Mouse (Mus musculus) lung, embryonic 14.5 days (tissue): ENCODE results near the gene Nr1d1. TPM values are rescaled to one million over a fixed set of nuclear protein-coding genes. Genes with fewer than 3 reads are reported as not detected.

Source experiments
- ATAC-seq: fragments of 200-750 bp; cut with Nextera tagmentation; 2 replicates; pipeline ENCODE4 v1.8.0; 2017; ENCODE audit warnings: mild to moderate bottlenecking, moderate TSS enrichment, moderate library complexity; ENCODE audit not compliant: insufficient read depth
- DNase-seq: peaks from one replicate; pipeline ENCODE4 v3.0.0-alpha.2; 2015
- H3K27ac ChIP-seq: fragments of 300-500 bp; sonication (generic); 2 replicates; pipeline ENCODE4 v1.5.1; 2014; ENCODE audit warnings: low read depth, mild to moderate bottlenecking, moderate library complexity
- H3K27me3 ChIP-seq: fragments of 300-500 bp; sonication (generic); 2 replicates; pipeline ENCODE4 v1.6.1; 2014; ENCODE audit warnings: low read length, control low read depth; ENCODE audit not compliant: insufficient read depth
- H3K36me3 ChIP-seq: fragments of 300-500 bp; sonication (generic); 2 replicates; pipeline ENCODE4 v1.6.1; 2014; ENCODE audit warnings: control low read depth; ENCODE audit not compliant: insufficient read depth
- H3K4me1 ChIP-seq: fragments of 300-500 bp; sonication (generic); 2 replicates; pipeline ENCODE4 v1.6.1; 2014; ENCODE audit warnings: antibody characterized with exemption, control low read depth; ENCODE audit not compliant: insufficient read depth
- H3K4me2 ChIP-seq: fragments of 300-500 bp; sonication (generic); 2 replicates; pipeline ENCODE4 v1.6.1; 2014; ENCODE audit warnings: mild to moderate bottlenecking
- H3K4me3 ChIP-seq: fragments of 300-500 bp; sonication (generic); 2 replicates; pipeline ENCODE4 v1.5.1; 2014; ENCODE audit warnings: low read depth, low read length
- H3K9ac ChIP-seq: fragments of 300-500 bp; sonication (generic); 2 replicates; pipeline ENCODE4 v1.6.1; 2014
- H3K9me3 ChIP-seq: fragments of 300-500 bp; sonication (generic); 2 replicates; pipeline ENCODE4 v1.6.1; 2016; ENCODE audit warnings: low read depth, low read length, control low read depth
- CTCF ChIP-seq: IDR thresholded peaks from 2 replicates; pipeline ENCODE4 v1.5.1; 2016; ENCODE audit warnings: antibody characterized with exemption, low read depth
- WGBS: fragments of 180-500 bp; shearing (Covaris S2); extraction: QIAGEN DNeasy Blood & Tissue Kit; methylation state at CpG from one replicate; pipeline ENCODE4 v1.1.7; 2014; 5-methylcytosine and 5-hydroxymethylcytosine counted together
- polyA plus RNA-seq: library from polyadenylated mRNA; unstranded; fragments of >200 nt; fragmentation: Nextera tagmentation; extraction: Ambion mirVana; gene quantifications from 2 replicates; pipeline ENCODE4 v1.2.1, GENCODE M21; 2014

Nr1d1 gene
- polyA plus RNA-seq, 1 experiment from 2014 or later: 1.4 TPM

GRCm38 (mm10) chr11:98769007-98769954 is 5.9 kb downstream of the Nr1d1 start:
- no peak for ATAC-seq

GRCm38 (mm10) chr11:98768127-98769006 is 6.8 kb downstream of the Nr1d1 start:
- Histone ChIP-seq H3K9me3 (no peaks in the 10 kb centered on the region), H3K4me2 (peak overlapping the region; percentile 59), H3K4me1 (peaks cover 52% of the 10 kb centered on the region), H3K4me3 (peak overlapping the region; percentile 29), H3K27me3 (no peaks in the 10 kb centered on the region), H3K9ac (peak overlapping the region; percentile 44), H3K36me3 (peaks cover 44% of the 10 kb centered on the region), H3K27ac (peak overlapping the region; percentile 87)
- DNase-seq (peak; percentile 64), ATAC-seq (peak; percentile 28; the same call in 1 of the 2 replicates)
- 12% methylated on average over 39 of the region's 39 CpGs for WGBS
- TF ChIP-seq CTCF: no peak

More at GRCm38 (mm10) chr11:98769007-98769954, 5.9 kb downstream of the Nr1d1 start:
- H3K27me3 ChIP-seq: no peaks in the 10 kb centered on the region
- 77% methylated on average over 25 of the region's 25 CpGs for WGBS
- no peak for TF ChIP-seq CTCF
- no peaks in the 10 kb centered on the region for H3K9me3 ChIP-seq
- peak overlapping the region; percentile 29; the same call in 1 of the 2 replicates for H3K4me3 ChIP-seq
- H3K9ac ChIP-seq: no peak overlapping the region
- peaks cover 57% of the 10 kb centered on the region for H3K4me1 ChIP-seq
- H3K4me2 ChIP-seq: peak overlapping the region; percentile 59
- peak overlapping the region; percentile 87 for H3K27ac ChIP-seq
- peaks cover 35% of the 10 kb centered on the region for H3K36me3 ChIP-seq
- no peak for DNase-seq

GRCm38 (mm10) chr11:98767713-98768112 is 7.4 kb downstream of the Nr1d1 start:
- H3K27ac ChIP-seq: peak overlapping the region; percentile 87

GRCm38 (mm10) chr11:98767276-98767675 is 7.9 kb downstream of the Nr1d1 start:
- Histone ChIP-seq H3K9me3 (no peaks in the 10 kb centered on the region), H3K4me2 (peak overlapping the region; percentile 59), H3K9ac (no peak overlapping the region), H3K4me3 (no peak overlapping the region), H3K27ac (peak overlapping the region; percentile 10; the same call in 1 of the 2 replicates), H3K36me3 (peaks cover 54% of the 10 kb centered on the region), H3K4me1 (peaks cover 42% of the 10 kb centered on the region), H3K27me3 (no peaks in the 10 kb centered on the region)
- TF ChIP-seq CTCF: no peak
- DNase-seq (peak; percentile 60), ATAC-seq (peak; percentile 36)
- 10% methylated on average over 9 of the region's 9 CpGs for WGBS

More at GRCm38 (mm10) chr11:98767713-98768112, 7.4 kb downstream of the Nr1d1 start:
- Histone ChIP-seq H3K4me3 (peak overlapping the region; percentile 29), H3K9me3 (no peaks in the 10 kb centered on the region), H3K36me3 (peaks cover 50% of the 10 kb centered on the region), H3K4me1 (peaks cover 46% of the 10 kb centered on the region), H3K27me3 (no peaks in the 10 kb centered on the region), H3K9ac (peak overlapping the region; percentile 44), H3K4me2 (peak overlapping the region; percentile 59)
- ATAC-seq (no peak), DNase-seq (peak; percentile 41)
- TF ChIP-seq CTCF: no peak
- 16% methylated on average over 4 of the region's 4 CpGs for WGBS

GRCm38 (mm10) chr11:98766816-98767215 is 8.3 kb downstream of the Nr1d1 start:
- Histone ChIP-seq H3K4me3 (no peak overlapping the region), H3K27ac (peak overlapping the region; percentile 10; the same call in 1 of the 2 replicates), H3K9me3 (no peaks in the 10 kb centered on the region), H3K36me3 (peaks cover 56% of the 10 kb centered on the region), H3K9ac (no peak overlapping the region), H3K4me2 (peak overlapping the region; percentile 59), H3K4me1 (peaks cover 38% of the 10 kb centered on the region), H3K27me3 (no peaks in the 10 kb centered on the region)
- TF ChIP-seq CTCF: no peak
- no peak for DNase-seq
- 0 out of 2 replicates have a peak, but pooled peaks have one; percentile 1 for ATAC-seq
- 45% methylated on average over 4 of the region's 5 CpGs for WGBS

- TF ChIP-seq CTCF: no peak
- H3K27ac ChIP-seq: 0 out of 2 replicates have a peak overlapping the region, but pooled peaks have one; percentile 75
- peaks cover 60% of the 10 kb centered on the region for H3K36me3 ChIP-seq
- peaks cover 37% of the 10 kb centered on the region for H3K4me1 ChIP-seq
- DNase-seq: no peak
- H3K9me3 ChIP-seq: no peaks in the 10 kb centered on the region
- H3K4me3 ChIP-seq: no peak overlapping the region
- no peak overlapping the region; the same call in 1 of the 2 replicates for H3K4me2 ChIP-seq
- 35% methylated on average over 2 of the region's 2 CpGs for WGBS
- no peaks in the 10 kb centered on the region for H3K27me3 ChIP-seq
- no peak for ATAC-seq
- H3K9ac ChIP-seq: no peak overlapping the region
Observed at GRCm38 (mm10) chr11:98766346-98766745, 8.8 kb downstream of the Nr1d1 start.
